Mouse (Mus musculus) spleen, adult 12 weeks (tissue): ENCODE results near the gene Ralgps1.
A peak's percentile ranks its signal among the peaks of the same experiment; 100 is the strongest.

Source experiments
- DNase-seq: peaks from one replicate; pipeline ENCODE4 v3.0.0; 2022; ENCODE audit warnings: low spot score

Ralgps1 gene

GRCm38 (mm10) chr2:33370777-33371647, at the start of gene Ralgps1:
Gene Ralgps1 (minus strand): TSS chr2:33371486.
- peak; percentile 81 for DNase-seq

DNA sequence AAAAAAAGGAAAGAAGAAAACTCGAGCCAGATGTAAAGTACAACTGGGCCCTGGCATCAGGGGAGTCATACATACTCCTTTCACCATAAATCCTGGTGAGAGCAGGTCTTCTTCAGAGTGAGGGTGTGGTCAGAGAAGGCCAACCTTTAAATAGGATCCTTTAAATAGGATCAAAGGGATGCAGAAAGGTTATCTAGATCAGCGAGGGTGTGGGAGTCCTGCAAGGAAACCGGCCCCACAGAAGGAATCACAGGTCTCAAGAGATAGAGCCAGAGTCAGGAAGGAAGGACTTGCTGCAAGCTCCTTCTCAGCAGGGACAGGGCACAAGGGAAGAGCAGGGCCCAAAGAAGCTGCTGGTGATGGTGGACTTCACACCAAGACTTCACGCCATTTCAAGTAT, 46.2 kb upstream of the Ralgps1 start:
- no peak for DNase-seq

DNA sequence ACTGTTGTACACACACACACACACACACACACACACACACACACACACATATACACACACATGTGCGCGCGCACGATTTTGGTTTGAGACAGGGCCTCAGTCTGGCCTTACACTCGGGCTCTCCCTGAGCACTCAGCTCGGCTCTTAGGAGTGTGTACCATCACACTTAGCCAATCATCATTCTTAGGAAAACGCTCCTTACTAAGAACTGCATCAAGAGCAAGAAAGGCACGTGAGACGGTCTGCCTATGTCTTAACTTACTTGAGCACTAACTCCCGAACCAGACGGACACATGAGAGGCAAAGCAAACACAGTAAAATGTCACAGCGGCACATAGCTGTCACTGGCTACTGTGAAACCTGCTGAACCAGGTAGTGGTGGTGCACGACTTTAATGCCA, 42.7 kb upstream of the Ralgps1 start:
- no peak for DNase-seq

DNA sequence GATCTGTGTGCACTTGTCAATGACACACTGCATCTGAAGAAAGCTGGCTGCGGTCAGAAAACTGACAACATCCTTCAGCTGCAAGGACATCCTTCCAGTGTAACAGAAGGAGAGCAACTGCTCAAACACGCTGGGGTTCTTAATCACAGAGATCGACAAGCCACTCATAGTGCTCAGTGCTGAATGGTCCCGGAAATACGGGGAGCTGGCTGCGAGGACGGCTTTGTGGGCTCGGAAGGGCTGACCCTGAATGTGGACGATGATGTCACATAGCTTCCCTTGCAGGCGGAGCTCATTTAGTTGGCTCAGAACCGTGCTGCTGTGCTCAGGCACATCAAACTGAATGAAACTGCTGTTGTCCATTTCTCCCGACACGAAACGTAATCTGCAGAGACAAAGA, 40.8 kb upstream of the Ralgps1 start:
- DNase-seq: no peak

- DNase-seq: no peak
Observed at GRCm38 (mm10) chr2:33403511-33404003, 32.3 kb upstream of the Ralgps1 start.

DNA sequence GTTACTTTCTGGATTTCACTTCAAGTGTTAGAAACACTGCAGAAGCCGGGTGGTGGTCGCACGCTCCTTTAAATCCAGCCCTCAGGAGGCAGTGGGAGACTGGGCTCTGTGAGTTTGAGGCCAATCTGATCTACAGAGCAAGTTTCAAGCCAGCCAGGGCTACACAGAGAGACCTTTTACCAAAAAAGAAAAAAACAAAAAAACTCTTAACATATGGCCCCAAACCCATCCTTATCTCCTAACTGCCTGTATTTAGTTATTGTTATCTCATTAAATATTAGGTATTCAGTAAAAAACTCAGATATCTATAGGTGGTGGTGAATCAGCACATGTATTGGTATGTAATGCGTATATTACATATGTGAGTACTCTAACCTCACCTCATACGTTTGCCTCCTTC, 31.4 kb upstream of the Ralgps1 start:
- DNase-seq: no peak

GRCm38 (mm10) chr2:33402236-33402635, 30.9 kb upstream of the Ralgps1 start:
- DNase-seq: no peak

GRCm38 (mm10) chr2:33401217-33401616, 29.9 kb upstream of the Ralgps1 start:
- no peak for DNase-seq

GRCm38 (mm10) chr2:33400541-33400940, 29.3 kb upstream of the Ralgps1 start:
- DNase-seq: no peak

DNA sequence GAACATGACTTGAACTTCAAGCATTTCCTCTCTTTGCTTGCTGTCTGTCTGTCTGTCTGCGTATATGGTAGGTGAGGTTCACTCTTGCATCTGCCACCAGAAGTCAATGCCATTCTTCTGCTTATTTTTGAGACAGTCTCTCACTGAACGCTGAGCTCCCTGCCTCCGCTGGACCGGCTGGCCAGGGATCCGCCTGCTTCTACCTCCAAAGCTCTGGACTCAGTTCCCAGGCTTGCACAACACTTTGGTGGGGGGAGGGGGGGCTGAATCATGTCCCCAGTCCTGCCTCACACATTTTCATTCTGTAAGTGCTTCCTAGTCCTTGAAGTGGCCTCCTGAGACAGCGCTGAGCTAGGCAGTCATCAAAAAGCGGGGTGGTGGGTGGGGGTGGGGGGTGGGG, 27.8 kb upstream of the Ralgps1 start:
- DNase-seq: no peak

- no peak for DNase-seq
Observed at GRCm38 (mm10) chr2:33397036-33397435, 25.8 kb upstream of the Ralgps1 start.

GRCm38 (mm10) chr2:33395053-33395452, 23.8 kb upstream of the Ralgps1 start:
- no peak for DNase-seq

DNA sequence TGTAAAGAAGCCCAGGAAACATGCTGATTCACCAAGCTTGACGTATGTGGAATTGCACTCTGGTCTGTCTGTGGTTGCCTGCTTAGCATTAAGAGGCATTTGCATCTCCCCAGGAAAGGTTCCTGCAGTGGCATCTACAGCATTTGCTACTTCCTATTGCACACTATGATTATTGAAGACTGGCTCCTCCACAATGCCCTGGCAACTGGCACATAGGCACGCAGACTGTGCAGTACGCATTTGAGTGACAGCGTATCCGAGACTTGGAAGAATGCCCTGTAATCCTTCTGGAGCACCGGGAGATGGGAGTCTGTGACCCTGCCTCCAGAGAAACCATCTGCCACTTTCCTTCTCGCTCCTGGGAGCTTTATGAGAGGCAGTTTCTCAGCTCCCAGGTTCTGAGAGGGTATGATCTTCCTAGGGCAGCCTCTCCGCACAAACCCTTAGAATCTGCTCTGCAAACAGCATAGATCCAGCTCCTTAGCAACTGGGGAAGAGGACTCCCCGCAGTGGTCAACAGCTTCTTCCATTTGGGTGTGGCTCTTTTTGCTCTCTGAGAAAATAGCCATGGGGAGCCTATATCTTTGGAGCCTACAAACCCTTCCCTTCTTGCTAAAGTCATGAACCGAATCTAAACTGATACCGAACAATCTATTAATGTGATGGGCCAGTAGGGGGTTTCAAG, 22.8 kb upstream of the Ralgps1 start:
- no peak for DNase-seq

DNA sequence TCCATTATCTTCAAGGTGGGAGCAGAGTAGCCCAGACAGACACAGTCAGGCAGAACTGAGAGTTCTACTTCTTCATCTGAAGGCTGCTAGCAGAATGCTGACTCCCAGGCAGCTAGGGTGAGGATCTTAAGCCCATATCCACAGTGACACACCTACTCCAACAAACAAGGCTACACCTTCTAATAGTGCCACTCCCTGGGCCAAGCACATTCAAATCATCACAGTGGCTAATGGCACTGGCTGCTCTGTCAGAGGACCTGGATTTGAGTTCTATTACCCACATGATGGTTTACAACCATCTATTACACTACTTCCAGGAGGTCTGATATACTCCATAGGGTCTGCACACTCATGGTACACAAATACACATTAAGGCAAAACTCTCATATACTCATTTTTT, 21.7 kb upstream of the Ralgps1 start:
- DNase-seq: no peak

GRCm38 (mm10) chr2:33371648-33372408, 542 bp upstream of the Ralgps1 start:
- DNase-seq: no peak

GRCm38 (mm10) chr2:33370276-33370776, 960 bp downstream of the Ralgps1 start:
- peak; percentile 7 for DNase-seq

GRCm38 (mm10) chr2:33369453-33369852, 1.8 kb downstream of the Ralgps1 start:
- no peak for DNase-seq

DNA sequence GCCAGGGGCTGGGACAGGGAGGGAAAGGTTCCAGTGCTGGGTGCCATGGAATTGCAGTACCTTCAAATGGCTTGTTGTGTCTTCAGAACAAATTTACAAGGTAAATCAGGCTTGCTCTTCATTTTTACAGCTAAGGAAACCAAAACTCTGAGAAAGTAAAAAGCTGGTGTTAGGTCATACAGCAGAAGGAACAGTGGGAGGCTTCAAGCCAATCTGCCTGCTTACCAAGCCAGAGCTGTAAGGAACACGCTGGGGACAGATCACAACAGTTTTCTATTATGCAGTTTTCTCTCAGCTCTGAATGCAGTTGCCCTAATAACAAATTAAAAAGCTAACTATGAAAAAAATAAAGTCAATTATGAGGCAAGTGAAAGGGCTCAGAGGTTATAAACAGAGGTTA, 2.8 kb downstream of the Ralgps1 start:
- DNase-seq: no peak

DNA sequence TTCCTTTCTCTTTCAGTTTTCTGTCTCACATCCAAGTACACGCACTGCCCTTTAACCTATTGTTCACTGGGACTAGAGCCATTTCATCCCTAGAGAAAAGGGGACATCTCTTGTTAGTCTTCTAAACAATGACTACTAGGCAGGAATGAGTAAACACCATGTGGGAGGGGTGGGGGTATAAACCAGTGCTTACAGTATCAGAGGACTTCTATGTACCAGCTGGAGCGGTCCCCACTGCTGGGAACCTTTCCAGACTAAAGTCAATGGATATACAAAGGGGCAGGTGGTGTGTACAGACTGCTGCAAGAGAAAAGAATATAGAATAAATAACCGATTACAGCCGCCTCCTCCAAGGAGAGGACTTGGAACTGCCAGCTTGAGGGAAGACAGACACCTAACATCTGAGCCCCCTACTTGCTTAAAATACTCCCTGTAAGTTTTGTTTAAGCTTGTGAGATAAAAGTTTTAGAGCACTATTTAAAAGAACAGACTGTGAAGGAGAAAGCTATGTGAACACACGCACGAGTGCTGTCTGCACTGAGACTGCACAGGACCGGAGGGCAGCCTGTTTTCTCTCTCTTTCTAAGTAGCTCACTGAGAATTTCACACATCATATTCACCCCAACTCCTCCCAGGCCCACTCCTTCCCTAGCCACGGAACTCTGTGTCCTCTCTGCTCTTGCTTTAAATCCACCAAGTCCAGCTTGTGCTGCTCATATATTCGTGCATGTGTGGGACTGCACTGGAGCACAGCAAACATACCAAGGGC, 5.4 kb downstream of the Ralgps1 start:
- no peak for DNase-seq

- DNase-seq: no peak
Observed at GRCm38 (mm10) chr2:33364656-33365055, 6.6 kb downstream of the Ralgps1 start.

GRCm38 (mm10) chr2:33363890-33364289, 7.4 kb downstream of the Ralgps1 start:
- DNase-seq: no peak
